Mouse (Mus musculus) monocyte, adult 2 months (primary cell): ENCODE results near the gene Bcl2l12.

Experiments
- DNase-seq, 2 experiments: peaks; one replicate each; pipeline ENCODE4 v3.0.0; 2022; ENCODE audit warnings: low spot score in 2 of 2, low read depth in 1 of 2

Gene Bcl2l12

GRCm38 (mm10) chr7:44986879-44987718, 11.4 kb downstream of the Bcl2l12 start:
- no peak for DNase-seq

GRCm38 (mm10) chr7:44986192-44986878, 12.2 kb downstream of the Bcl2l12 start, which contains the start of gene Prmt1:
Gene Prmt1, minus strand, starts transcription at chr7:44986568.
- peak; percentile 99 for DNase-seq

- DNase-seq, result no peak
Measured at GRCm38 (mm10) chr7:44985595-44986191, 12.8 kb downstream of the Bcl2l12 start.

GRCm38 (mm10) chr7:44984833-44985164, 13.7 kb downstream of the Bcl2l12 start:
- DNase-seq, result no peak

GRCm38 (mm10) chr7:44983944-44984832, 14.3 kb downstream of the Bcl2l12 start:
- DNase-seq, result no peak

GRCm38 (mm10) chr7:44983085-44983484, 15.4 kb downstream of the Bcl2l12 start:
- DNase-seq, result peak; percentile 66 to 78

GRCm38 (mm10) chr7:44981539-44981938, 17.0 kb downstream of the Bcl2l12 start:
- no peak for DNase-seq

- DNase-seq, result no peak
Measured at GRCm38 (mm10) chr7:44978300-44978699, 20.2 kb downstream of the Bcl2l12 start.

GRCm38 (mm10) chr7:44975117-44975419, 23.4 kb downstream of the Bcl2l12 start:
- no peak for DNase-seq

- DNase-seq, result peak in 1 of 2 experiments; percentile 47
Measured at GRCm38 (mm10) chr7:44974383-44975116, 24.0 kb downstream of the Bcl2l12 start, which contains the start of gene Cpt1c. Gene Cpt1c, minus strand, starts transcription at chr7:44974851.

- no peak for DNase-seq
Measured at GRCm38 (mm10) chr7:44973415-44974130, 24.9 kb downstream of the Bcl2l12 start.

- DNase-seq, result no peak
Measured at GRCm38 (mm10) chr7:44971142-44971541, 27.4 kb downstream of the Bcl2l12 start.

GRCm38 (mm10) chr7:44970231-44970691, 28.3 kb downstream of the Bcl2l12 start:
- peak in 1 of 2 experiments; percentile 43 for DNase-seq

- DNase-seq, result no peak
Measured at GRCm38 (mm10) chr7:44966638-44967037, 31.9 kb downstream of the Bcl2l12 start.

- DNase-seq, result no peak
Measured at GRCm38 (mm10) chr7:44965975-44966374, 32.5 kb downstream of the Bcl2l12 start.

GRCm38 (mm10) chr7:44964990-44965389, 33.5 kb downstream of the Bcl2l12 start:
- DNase-seq, result no peak

- no peak for DNase-seq
Measured at GRCm38 (mm10) chr7:44962831-44963230, 35.7 kb downstream of the Bcl2l12 start.

GRCm38 (mm10) chr7:44962337-44962736, 36.2 kb downstream of the Bcl2l12 start:
- DNase-seq, result no peak

- DNase-seq, result no peak
Measured at GRCm38 (mm10) chr7:44960512-44960910, 38.0 kb downstream of the Bcl2l12 start.
